Mouse (Mus musculus) liver, embryonic 11.5 days (tissue): ENCODE measurements at regions not wholly inside any gene's neighbourhood (a gene's known extent, or its start where the extent isn't known, plus 50 kb on each side); places are given as distances from the start of the nearest gene placed in this dataset.
"Not testable (repeated sequence)": the region's sequence is repeated elsewhere in the genome, so short reads cannot be mapped to it uniquely, and the experiment has no call there.

Experiments
- ATAC-seq: fragments of 200-750 bp; cut with Nextera tagmentation; replicated peaks from 2 replicates; pipeline ENCODE4 v1.8.0; 2017; ENCODE audit warnings: moderate number of reproducible peaks, mild to moderate bottlenecking, moderate TSS enrichment, moderate library complexity; ENCODE audit not compliant: low FRiP score
- DNase-seq: peaks from one replicate; pipeline ENCODE4 v3.0.0-alpha.2; 2017; ENCODE audit warnings: low spot score
- H3K27ac ChIP-seq: fragments of 300-500 bp; sonication (generic); 2 replicates; pipeline ENCODE4 v1.5.1; 2014; ENCODE audit warnings: mild to moderate bottlenecking, low read depth, low read length, control low read depth
- H3K27me3 ChIP-seq: fragments of 300-500 bp; sonication (generic); replicated peaks from 2 replicates; pipeline ENCODE4 v1.6.1; 2014; ENCODE audit warnings: low read length, mixed read lengths; ENCODE audit not compliant: control insufficient read depth, insufficient read depth
- H3K36me3 ChIP-seq: fragments of 300-500 bp; sonication (generic); 2 replicates; pipeline ENCODE4 v1.6.1; 2014; ENCODE audit warnings: mild to moderate bottlenecking, low read length, moderate library complexity, mixed read lengths; ENCODE audit not compliant: control insufficient read depth, insufficient read depth
- H3K4me1 ChIP-seq: fragments of 300-500 bp; sonication (generic); replicated peaks from 2 replicates; pipeline ENCODE4 v1.6.1; 2014; ENCODE audit warnings: low read length, mixed read lengths; ENCODE audit not compliant: control insufficient read depth, insufficient read depth
- H3K4me2 ChIP-seq: fragments of 300-500 bp; sonication (generic); 2 replicates; pipeline ENCODE4 v1.6.1; 2014; ENCODE audit warnings: mild to moderate bottlenecking, control low read depth, moderate library complexity
- H3K4me3 ChIP-seq: fragments of 300-500 bp; sonication (generic); 2 replicates; pipeline ENCODE4 v1.5.1; 2014; ENCODE audit warnings: low read depth, low read length, control low read depth
- H3K9ac ChIP-seq: fragments of 300-500 bp; sonication (generic); 2 replicates; pipeline ENCODE4 v1.6.1; 2014; ENCODE audit warnings: low read depth, low read length, control low read depth
- H3K9me3 ChIP-seq: fragments of 300-500 bp; sonication (generic); 2 replicates; pipeline ENCODE4 v1.6.1; 2016; ENCODE audit warnings: low read length, inconsistent platforms, mixed read lengths; ENCODE audit not compliant: control insufficient read depth
- WGBS: fragments of 180-500 bp; shearing (Covaris S2); extraction: QIAGEN DNeasy Blood & Tissue Kit; methylation state at CpG from one replicate; pipeline ENCODE4 v1.1.7; 2014; 5-methylcytosine and 5-hydroxymethylcytosine counted together

GRCm38 (mm10) chr12:97137924-97138323 is 1121.3 kb downstream of the Galc start:
- H3K4me2 ChIP-seq: no peak overlapping the region
- no peak overlapping the region for H3K27ac ChIP-seq
- no peak overlapping the region for H3K9ac ChIP-seq
- 73% methylated on average over 7 of the region's 7 CpGs for WGBS
- DNase-seq (no peak), ATAC-seq (no peak)
- no peaks in the 10 kb centered on the region for H3K36me3 ChIP-seq
- no peaks in the 10 kb centered on the region for H3K9me3 ChIP-seq
- no peak overlapping the region for H3K4me3 ChIP-seq
- H3K27me3 ChIP-seq: no peaks in the 10 kb centered on the region
- H3K4me1 ChIP-seq: no peaks in the 10 kb centered on the region

DNA sequence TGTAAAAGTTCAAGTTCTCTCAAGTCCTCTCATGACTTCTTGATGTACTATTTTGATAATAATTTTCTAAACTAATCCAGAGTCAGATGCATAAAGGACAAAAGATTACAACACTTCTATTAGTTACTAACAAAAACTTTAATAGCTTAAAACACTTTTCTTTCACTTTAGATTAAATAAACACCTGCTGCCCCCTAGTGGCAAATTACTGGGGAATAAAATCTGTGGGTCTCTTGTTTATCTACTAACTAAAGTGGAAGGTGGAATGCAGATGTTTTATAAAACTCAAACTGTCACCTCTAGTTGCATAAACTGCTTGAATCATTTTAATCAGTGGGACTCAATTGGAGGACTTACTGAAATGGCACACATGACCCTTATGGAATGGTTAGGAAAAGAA is 1129.0 kb downstream of the Galc start:
- no peaks in the 10 kb centered on the region for H3K36me3 ChIP-seq
- H3K9ac ChIP-seq: no peak overlapping the region
- ATAC-seq: no peak
- H3K9me3 ChIP-seq: no peaks in the 10 kb centered on the region
- no peak overlapping the region for H3K4me3 ChIP-seq
- no peak overlapping the region for H3K27ac ChIP-seq
- no peaks in the 10 kb centered on the region for H3K4me1 ChIP-seq
- no peak overlapping the region for H3K4me2 ChIP-seq
- DNase-seq: no peak
- H3K27me3 ChIP-seq: no peaks in the 10 kb centered on the region

GRCm38 (mm10) chr12:97090577-97091214 is 1168.6 kb downstream of the Galc start:
- no peak overlapping the region for H3K27ac ChIP-seq
- H3K36me3 ChIP-seq: no peaks in the 10 kb centered on the region
- no peaks in the 10 kb centered on the region for H3K9me3 ChIP-seq
- WGBS: 42% methylated on average over 2 of the region's 2 CpGs
- no peak overlapping the region for H3K4me3 ChIP-seq
- DNase-seq (no peak), ATAC-seq (no peak)
- H3K4me2 ChIP-seq: no peak overlapping the region
- H3K27me3 ChIP-seq: no peaks in the 10 kb centered on the region
- H3K4me1 ChIP-seq: no peaks in the 10 kb centered on the region
- no peak overlapping the region for H3K9ac ChIP-seq

GRCm38 (mm10) chr12:97061352-97061895 is 1197.8 kb downstream of the Galc start:
- peak; percentile 100 for ATAC-seq
- H3K9ac ChIP-seq, DNase-seq, H3K4me3 ChIP-seq, H3K27me3 ChIP-seq, H3K9me3 ChIP-seq, H3K4me2 ChIP-seq, H3K36me3 ChIP-seq, H3K27ac ChIP-seq, H3K4me1 ChIP-seq: not testable (repeated sequence)
- 81% methylated on average over 10 of the region's 13 CpGs for WGBS

GRCm38 (mm10) chr12:97047674-97048073 is 1211.6 kb downstream of the Galc start:
- H3K9me3 ChIP-seq: no peaks in the 10 kb centered on the region
- H3K4me2 ChIP-seq: no peak overlapping the region
- H3K36me3 ChIP-seq: no peaks in the 10 kb centered on the region
- H3K4me1 ChIP-seq: no peaks in the 10 kb centered on the region
- WGBS: 65% methylated on average over 2 of the region's 2 CpGs
- no peaks in the 10 kb centered on the region for H3K27me3 ChIP-seq
- no peak for ATAC-seq
- no peak overlapping the region for H3K9ac ChIP-seq
- H3K27ac ChIP-seq: no peak overlapping the region
- DNase-seq: no peak
- no peak overlapping the region for H3K4me3 ChIP-seq
